Mouse (Mus musculus) adrenal gland, postnatal 10 days (tissue): Measurements from ENCODE around the gene Lpp. TPM values are rescaled to one million over a fixed set of nuclear protein-coding genes. Genes with fewer than 3 reads are reported as not detected.
A peak's percentile ranks its signal among the peaks of the same experiment; 100 is the strongest.

Experiments
- DNase-seq: peaks from one replicate; pipeline ENCODE4 v3.0.0; 2021; ENCODE audit warnings: mixed read lengths
- total RNA-seq, 2 experiments: library from RNA; stranded (reverse); gene quantifications; 2 replicates each; pipeline ENCODE4 v1.2.3; 2021

Gene Lpp
- total RNA-seq, 2 experiments from 2014 or later, result 42.2 to 60.6 TPM

GRCm38 (mm10) chr16:24880698-24881097 lies 487.4 kb downstream of the Lpp start:
- no peak for DNase-seq

GRCm38 (mm10) chr16:24881981-24882775 lies 488.9 kb downstream of the Lpp start:
- DNase-seq, result no peak

- DNase-seq, result no peak
Measured at GRCm38 (mm10) chr16:24884017-24884416, 490.7 kb downstream of the Lpp start.

GRCm38 (mm10) chr16:24886346-24886745 lies 493.0 kb downstream of the Lpp start:
- peak; percentile 18 for DNase-seq

GRCm38 (mm10) chr16:24886943-24887342 lies 493.6 kb downstream of the Lpp start:
- no peak for DNase-seq

- DNase-seq, result peak; percentile 72
Measured at GRCm38 (mm10) chr16:24891453-24891852, 498.1 kb downstream of the Lpp start.

- DNase-seq, result no peak
Measured at GRCm38 (mm10) chr16:24895160-24895559, 501.9 kb downstream of the Lpp start.

GRCm38 (mm10) chr16:24897641-24898040 lies 504.3 kb downstream of the Lpp start:
- no peak for DNase-seq

- DNase-seq, result no peak
Measured at GRCm38 (mm10) chr16:24900241-24900796, 507.0 kb downstream of the Lpp start.

GRCm38 (mm10) chr16:24901139-24901859 lies 508.0 kb downstream of the Lpp start:
- DNase-seq, result no peak

- DNase-seq, result no peak
Measured at GRCm38 (mm10) chr16:24902111-24902510, 508.8 kb downstream of the Lpp start.

GRCm38 (mm10) chr16:24908926-24909325 lies 515.6 kb downstream of the Lpp start:
- no peak for DNase-seq

- DNase-seq, result no peak
Measured at GRCm38 (mm10) chr16:24910321-24910720, 517.0 kb downstream of the Lpp start.

GRCm38 (mm10) chr16:24910834-24911233 lies 517.5 kb downstream of the Lpp start:
- peak; percentile 28 for DNase-seq

GRCm38 (mm10) chr16:24912381-24912780 lies 519.1 kb downstream of the Lpp start:
- DNase-seq, result peak; percentile 55

GRCm38 (mm10) chr16:24913021-24913420 lies 519.7 kb downstream of the Lpp start:
- DNase-seq, result no peak

- peak; percentile 45 for DNase-seq
Measured at GRCm38 (mm10) chr16:24913641-24914392, 520.5 kb downstream of the Lpp start.

GRCm38 (mm10) chr16:24914393-24914751 lies 521.1 kb downstream of the Lpp start:
- DNase-seq, result peak; percentile 37

GRCm38 (mm10) chr16:24915470-24915869 lies 522.2 kb downstream of the Lpp start:
- DNase-seq, result no peak

- DNase-seq, result no peak
Measured at GRCm38 (mm10) chr16:24919349-24920012, 526.2 kb downstream of the Lpp start.

GRCm38 (mm10) chr16:24930070-24930469 lies 536.8 kb downstream of the Lpp start:
- no peak for DNase-seq

GRCm38 (mm10) chr16:24930621-24931020 lies 537.3 kb downstream of the Lpp start:
- DNase-seq, result no peak
